Mouse (Mus musculus) T-cell, adult 2 months (primary cell): ENCODE measurements around the gene Ino80b.

Experiments used
- DNase-seq: peaks from one replicate; pipeline ENCODE4 v3.0.0; 2022; ENCODE audit warnings: low spot score

Ino80b gene

GRCm38 (mm10) chr6:83117165-83117438, 8.1 kb downstream of the Ino80b start:
- no peak for DNase-seq

- DNase-seq = no peak
Measured at GRCm38 (mm10) chr6:83116373-83117164, 8.7 kb downstream of the Ino80b start.

GRCm38 (mm10) chr6:83115682-83116372, 9.4 kb downstream of the Ino80b start:
- peak; percentile 54 for DNase-seq

- peak; percentile 87 for DNase-seq
Measured at GRCm38 (mm10) chr6:83115011-83115671, 10.1 kb downstream of the Ino80b start, which contains the start of gene Mogs. Gene Mogs, plus strand, starts transcription at chr6:83115496.

GRCm38 (mm10) chr6:83111510-83112136, 13.6 kb downstream of the Ino80b start:
- no peak for DNase-seq

GRCm38 (mm10) chr6:83108762-83109668, 16.2 kb downstream of the Ino80b start, which contains the start of gene Mrpl53:
Gene Mrpl53, plus strand, starts transcription at chr6:83109040.
- peak; percentile 63 for DNase-seq

- peak; percentile 76 for DNase-seq
Measured at GRCm38 (mm10) chr6:83107566-83108400, 17.4 kb downstream of the Ino80b start.

- DNase-seq = no peak
Measured at GRCm38 (mm10) chr6:83104158-83104557, 21.1 kb downstream of the Ino80b start.

GRCm38 (mm10) chr6:83103130-83103650, 22.0 kb downstream of the Ino80b start:
- no peak for DNase-seq

- DNase-seq = peak; percentile 73
Measured at GRCm38 (mm10) chr6:83101688-83102556, 23.3 kb downstream of the Ino80b start.

GRCm38 (mm10) chr6:83101316-83101687, 23.9 kb downstream of the Ino80b start, which contains the start of the genes Ccdc142 and Gm42688:
Gene Ccdc142, plus strand, starts transcription at chr6:83101601.
Gene Gm42688, plus strand, starts transcription at chr6:83101617.
- DNase-seq = peak; percentile 88

- DNase-seq = no peak
Measured at GRCm38 (mm10) chr6:83098411-83098810, 26.8 kb downstream of the Ino80b start.

GRCm38 (mm10) chr6:83095968-83096367, 29.3 kb downstream of the Ino80b start:
- peak; percentile 81 for DNase-seq

- DNase-seq = no peak
Measured at GRCm38 (mm10) chr6:83092416-83093127, 32.7 kb downstream of the Ino80b start.

GRCm38 (mm10) chr6:83087926-83088260, 37.3 kb downstream of the Ino80b start:
- no peak for DNase-seq

GRCm38 (mm10) chr6:83087205-83087925, 37.9 kb downstream of the Ino80b start:
- no peak for DNase-seq

GRCm38 (mm10) chr6:83086121-83087035, 38.9 kb downstream of the Ino80b start, which contains the start of gene Lbx2:
Gene Lbx2, plus strand, starts transcription at chr6:83086367.
- no peak for DNase-seq
